Mouse (Mus musculus) left cerebral cortex, postnatal 36 days (tissue): Measurements from ENCODE around the gene Snx4. TPM values are rescaled to one million over a fixed set of nuclear protein-coding genes. Genes with fewer than 3 reads are reported as not detected.
A peak's percentile ranks its signal among the peaks of the same experiment; 100 is the strongest.
"Not testable (repeated sequence)": the region's sequence is repeated elsewhere in the genome, so short reads cannot be mapped to it uniquely, and the experiment has no call there.

ENCODE experiments used
- DNase-seq, 2 experiments: peaks; one replicate each; pipeline ENCODE4 v3.0.0; 2021 to 2022; ENCODE audit warnings: low spot score in 2 of 2, mixed read lengths in 1 of 2
- intact Hi-C: fragments of 180-260 bp; cut with DNase I; formaldehyde crosslinking; loops from one replicate; pipeline ENCODE4 v1.15.1; 2025
- total RNA-seq, 2 experiments: library from RNA; stranded (reverse); gene quantifications; 2 replicates each; pipeline ENCODE4 v1.2.3; 2021

Gene Snx4
- total RNA-seq: 10 to 100 TPM; 37.0 to 40.0 TPM

- peak; percentile 91 to 92 for DNase-seq
- intact Hi-C loops: no loop called here
These were observed at the start of gene Snx4 for GRCm38 (mm10) chr16:33251194-33252051. Snx4 (plus strand) TSS chr16:33251442.

GRCm38 (mm10) chr16:33210812-33211211 lies 40.4 kb upstream of the Snx4 start:
- DNase-seq: no peak
- intact Hi-C loops: no loop called here

DNA sequence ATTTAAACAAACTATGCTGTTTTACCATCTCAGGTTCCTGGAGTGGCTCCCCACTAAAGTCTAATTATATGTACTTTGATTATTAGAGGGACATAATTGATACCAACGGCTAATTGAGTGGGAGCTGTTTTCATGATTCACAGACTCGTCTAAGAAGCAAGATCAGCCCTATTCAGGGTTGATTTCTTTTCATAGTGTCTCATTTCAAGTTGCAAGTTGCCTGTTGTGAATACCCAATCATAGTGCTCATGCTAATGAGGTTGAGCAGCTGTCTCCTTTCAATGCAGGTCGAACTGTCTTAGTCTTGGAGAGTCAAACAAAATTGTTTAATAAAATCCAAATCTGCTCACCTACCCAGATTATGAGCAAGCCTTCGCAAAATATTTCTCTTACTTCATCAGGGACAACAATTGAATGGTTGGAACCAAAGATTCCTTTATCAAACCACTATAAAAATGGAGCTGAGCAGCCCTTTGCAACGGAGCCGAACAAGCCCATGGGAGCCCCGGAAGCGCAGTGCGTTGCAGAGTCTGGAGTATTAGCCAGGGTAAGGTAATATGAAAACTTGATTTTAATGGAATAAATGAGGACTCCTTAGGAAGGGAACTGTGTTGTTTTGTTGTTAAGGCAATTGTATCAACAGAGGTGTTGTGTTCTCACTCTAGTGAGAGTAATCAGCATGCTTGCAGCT lies 34.8 kb upstream of the Snx4 start:
- DNase-seq: no peak
- intact Hi-C loops: no loop called here

DNA sequence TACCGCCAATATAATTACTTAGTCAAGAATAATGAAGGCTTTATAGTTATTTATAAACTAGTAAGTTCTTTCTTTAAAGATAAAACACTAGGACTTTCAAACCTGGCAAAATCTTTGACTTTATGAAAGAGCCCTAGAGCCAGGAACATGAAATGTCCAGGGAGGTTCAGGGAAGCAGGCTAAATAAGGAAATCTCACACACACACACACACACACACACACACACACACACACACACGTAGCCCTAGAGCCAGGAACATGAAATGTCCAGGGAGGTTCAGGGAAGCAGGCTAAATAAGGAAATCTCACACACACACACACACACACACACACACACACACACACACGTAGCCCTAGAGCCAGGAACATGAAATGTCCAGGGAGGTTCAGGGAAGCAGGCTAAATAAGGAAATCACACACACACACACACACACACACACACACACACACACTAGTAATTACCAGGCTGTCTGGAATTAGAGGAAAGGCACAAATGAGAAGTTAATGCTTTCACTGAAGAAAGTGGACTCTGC lies 33.6 kb upstream of the Snx4 start:
- intact Hi-C loops, DNase-seq: not testable (repeated sequence)

DNA sequence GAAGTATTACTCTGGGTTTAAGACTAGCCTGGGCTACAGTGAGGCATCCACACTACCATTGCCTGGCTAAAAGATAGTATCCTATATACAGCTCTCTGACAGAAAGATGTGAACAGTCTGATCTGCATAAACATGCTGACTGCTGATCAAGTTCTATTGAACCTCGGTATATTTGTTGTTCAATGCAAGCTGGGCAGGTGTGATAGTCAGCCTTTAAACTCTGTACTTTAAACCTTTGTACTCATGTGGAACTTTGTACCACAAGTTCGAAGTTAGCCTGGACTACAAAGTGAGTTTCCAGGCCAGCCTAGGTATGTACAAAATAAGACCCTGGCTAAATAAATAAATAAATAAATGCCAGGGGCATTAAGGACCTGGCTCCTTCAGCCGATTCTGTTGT lies 28.8 kb upstream of the Snx4 start:
- intact Hi-C loops: no loop called here
- no peak for DNase-seq

- intact Hi-C loops: no loop called here
- no peak for DNase-seq
These were observed 26.9 kb upstream of the Snx4 start for GRCm38 (mm10) chr16:33224381-33224780.

- DNase-seq: no peak
- intact Hi-C loops: no loop called here
These were observed 17.1 kb upstream of the Snx4 start for GRCm38 (mm10) chr16:33234128-33234527.

DNA sequence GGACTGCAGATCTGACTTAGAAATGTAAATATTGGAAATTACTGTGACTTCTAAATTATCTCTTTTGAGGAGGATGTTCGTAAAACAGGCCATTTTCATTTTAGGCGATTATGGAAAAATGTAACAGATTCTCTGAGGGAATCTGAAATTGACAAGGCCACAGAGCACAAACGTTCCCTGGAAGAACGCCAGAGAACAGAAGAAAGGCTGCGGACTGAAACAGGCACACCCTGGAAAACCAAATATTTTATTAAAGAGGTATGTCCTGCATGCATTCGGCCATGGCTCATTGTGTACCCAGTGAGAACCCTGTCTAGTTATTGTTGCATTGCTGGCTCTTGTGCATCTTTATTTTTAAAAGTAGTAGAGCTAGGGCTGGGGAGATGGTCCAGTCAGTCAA lies 15.1 kb upstream of the Snx4 start:
- intact Hi-C loops: no loop called here
- DNase-seq: no peak

DNA sequence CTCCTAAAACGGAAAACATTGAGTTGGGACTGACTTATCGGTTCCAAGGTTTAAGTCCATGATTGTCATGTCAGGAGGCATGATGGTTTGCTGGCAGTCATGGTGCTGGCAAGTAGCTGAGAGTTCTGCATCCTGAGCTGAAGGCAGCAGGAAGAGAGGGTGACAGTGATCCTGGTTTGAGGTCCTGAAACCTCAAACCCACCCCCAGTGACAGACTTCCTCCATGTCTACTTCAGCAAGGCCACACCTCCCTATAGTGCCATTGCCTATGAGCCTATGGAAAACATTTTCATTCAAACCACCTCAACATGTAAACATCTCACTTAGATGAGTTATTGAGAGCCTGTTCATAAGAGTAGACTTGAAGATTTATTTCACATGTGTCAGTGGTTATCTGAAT lies 11.9 kb upstream of the Snx4 start:
- intact Hi-C loops: no loop called here
- no peak for DNase-seq

DNA sequence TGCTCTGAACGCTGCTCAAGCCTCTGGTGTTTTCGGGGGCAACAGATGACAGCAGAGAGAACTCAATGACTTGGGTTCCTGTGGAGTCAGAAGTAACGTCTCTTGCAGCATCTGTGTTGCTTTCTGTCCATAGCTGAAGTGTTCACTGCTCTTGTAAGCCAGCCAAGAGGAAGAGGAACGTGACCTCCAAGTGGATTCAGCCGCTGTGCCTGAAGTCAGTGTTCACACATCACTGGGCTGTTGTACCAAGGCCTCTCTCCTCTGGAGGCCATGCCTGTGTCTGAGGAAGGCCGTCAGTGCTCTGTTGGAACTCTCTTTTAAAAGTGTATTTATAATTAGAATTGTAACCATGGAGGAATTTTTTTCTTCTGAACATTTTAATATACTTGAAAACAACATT lies 9.2 kb upstream of the Snx4 start:
- DNase-seq: no peak
- intact Hi-C loops: no loop called here

- DNase-seq: no peak
- intact Hi-C loops: no loop called here
These were observed 7.0 kb upstream of the Snx4 start for GRCm38 (mm10) chr16:33244136-33244691.

DNA sequence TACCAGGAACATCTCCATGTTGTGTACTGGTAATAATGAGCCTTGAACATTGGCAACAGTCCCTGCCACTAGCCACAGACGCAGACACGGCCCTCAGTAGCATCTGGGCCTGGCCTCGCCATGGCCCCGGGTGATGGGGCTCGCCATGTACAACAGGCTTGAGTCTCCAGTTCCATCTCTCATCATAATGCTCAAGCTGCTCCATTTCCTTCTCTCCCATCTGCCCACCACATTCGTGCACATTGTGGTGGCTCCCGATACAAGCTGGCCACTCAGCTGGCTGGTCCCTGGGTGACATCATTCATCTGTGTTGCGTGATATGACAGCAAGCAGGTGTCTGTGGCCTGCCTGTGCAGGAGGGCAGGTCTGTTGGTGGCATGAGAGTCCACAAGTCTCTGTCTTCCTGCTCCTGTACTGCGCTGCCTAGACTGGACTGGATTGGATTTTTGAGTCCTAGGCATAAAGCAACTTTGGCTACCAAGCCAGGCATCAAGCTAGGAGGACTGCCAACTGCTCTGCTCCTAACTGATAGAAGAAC lies 6.2 kb upstream of the Snx4 start:
- intact Hi-C loops: no loop called here
- no peak for DNase-seq

GRCm38 (mm10) chr16:33246526-33246925 lies 4.7 kb upstream of the Snx4 start:
- DNase-seq: no peak
- intact Hi-C loops: no loop called here

DNA sequence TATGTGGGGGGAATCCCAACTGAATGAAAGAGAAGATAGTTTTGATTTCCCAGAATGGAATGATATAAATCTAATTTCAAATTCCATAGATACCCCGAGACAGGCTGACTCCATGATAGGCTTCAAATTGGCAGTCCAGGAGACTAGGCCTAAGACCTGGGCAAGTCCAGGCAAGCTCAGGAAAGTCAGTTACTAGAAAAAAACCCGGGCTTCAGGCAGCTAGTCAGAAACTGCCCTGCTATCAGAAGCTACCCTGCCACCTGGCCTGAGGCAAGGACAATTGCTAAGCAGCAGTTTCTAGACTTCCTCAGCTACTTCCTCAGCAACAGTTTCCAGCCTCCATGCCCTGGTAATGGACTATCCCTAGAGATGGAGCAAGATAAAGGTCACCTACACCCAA lies 4.2 kb upstream of the Snx4 start:
- intact Hi-C loops: no loop called here
- DNase-seq: no peak

DNA sequence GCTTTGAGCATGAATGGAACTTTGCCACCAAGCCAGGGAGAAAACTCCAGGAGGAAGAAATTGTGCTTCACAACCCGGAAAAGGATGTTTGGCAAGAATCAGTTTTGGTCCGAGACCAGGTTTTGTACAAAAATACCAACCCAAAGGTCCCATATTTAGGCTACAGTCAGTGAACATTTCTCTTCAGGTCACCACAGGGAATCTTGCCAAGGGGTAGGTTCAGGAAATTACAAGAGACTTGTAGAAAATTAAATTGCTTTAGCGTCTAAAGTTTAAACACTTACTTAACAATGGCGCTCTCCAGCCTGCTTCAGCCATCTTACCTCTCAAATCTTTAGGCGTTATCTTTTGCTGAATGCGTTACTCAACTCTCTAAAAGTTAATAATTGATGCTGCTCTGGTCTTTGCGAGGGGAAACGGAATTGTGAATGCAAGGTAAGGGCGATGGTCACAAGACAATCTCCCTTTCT lies 556 bp upstream of the Snx4 start:
- no peak for DNase-seq
- intact Hi-C loops: no loop called here

GRCm38 (mm10) chr16:33255601-33256000 lies 4.4 kb downstream of the Snx4 start:
- no peak for DNase-seq
- intact Hi-C loops: no loop called here

DNA sequence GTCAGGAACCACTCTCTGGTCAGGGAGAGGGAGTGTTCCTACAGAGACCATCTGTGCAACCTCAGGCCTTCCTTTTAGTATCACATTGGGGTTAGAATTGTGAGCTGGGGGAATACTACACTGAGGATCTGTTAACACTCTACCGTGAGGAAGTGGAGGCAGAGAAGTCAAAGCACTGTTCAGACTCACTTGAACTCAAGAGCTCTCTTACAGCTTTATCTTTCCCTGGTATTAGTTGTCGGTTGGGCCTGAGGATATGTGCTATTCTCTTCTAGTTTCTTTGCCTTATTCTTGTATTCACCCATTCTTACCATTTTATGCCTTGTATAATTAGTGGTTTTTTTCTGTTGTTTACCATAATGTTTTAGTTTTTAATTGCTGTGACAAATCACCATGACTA lies 7.3 kb downstream of the Snx4 start:
- intact Hi-C loops: no loop called here
- no peak for DNase-seq

DNA sequence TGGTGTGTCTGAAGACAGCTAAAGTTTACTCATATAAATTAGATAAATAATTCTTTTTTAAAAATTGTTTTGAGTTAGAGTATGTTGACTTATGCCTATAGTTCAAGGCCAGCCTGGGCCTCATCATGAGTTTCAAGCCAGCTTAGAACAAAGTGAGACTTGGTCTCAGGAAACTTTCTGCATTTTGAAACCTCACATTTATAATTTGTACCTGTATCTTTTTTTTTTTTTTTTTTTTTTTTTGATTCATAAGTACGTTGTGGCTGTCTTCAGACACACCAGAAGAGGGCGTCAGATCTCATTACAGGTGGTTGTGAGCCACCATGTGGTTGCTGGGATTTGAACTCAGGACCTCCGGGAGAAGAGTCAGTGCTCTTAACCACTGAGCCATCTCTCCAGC lies 8.6 kb downstream of the Snx4 start:
- intact Hi-C loops: no loop called here

DNA sequence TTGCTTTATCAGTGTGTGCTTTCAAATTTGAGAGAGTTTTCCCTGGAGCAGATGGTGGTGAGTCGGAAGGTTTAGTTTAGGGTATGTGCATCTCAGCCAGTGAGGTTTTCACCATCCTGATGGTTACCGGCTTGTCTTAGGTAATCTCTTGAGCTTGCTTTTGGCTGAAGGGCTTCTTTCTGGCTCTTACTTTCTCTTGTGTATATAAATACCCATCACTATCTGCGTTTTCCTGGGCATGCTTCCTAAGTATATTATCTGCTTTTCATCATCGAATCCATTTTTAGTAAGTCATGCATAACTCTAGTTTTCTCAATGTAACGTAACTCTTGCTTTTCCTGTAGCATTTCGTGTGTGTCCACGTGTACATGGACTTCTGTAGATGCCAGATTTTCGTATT lies 9.6 kb downstream of the Snx4 start:
- no peak for DNase-seq
- intact Hi-C loops: no loop called here

More for the DNA sequence above, 8.6 kb downstream of the Snx4 start:
- no peak for DNase-seq

- DNase-seq: no peak
- intact Hi-C loops: no loop called here
These were observed 10.4 kb downstream of the Snx4 start for GRCm38 (mm10) chr16:33261584-33262061.
